Mouse (Mus musculus) liver, postnatal 0 days (tissue): ENCODE results near the gene Abcg4. TPM values are rescaled to one million over a fixed set of nuclear protein-coding genes. Genes with fewer than 3 reads are reported as not detected.
"Not testable (repeated sequence)": the region's sequence is repeated elsewhere in the genome, so short reads cannot be mapped to it uniquely, and the experiment has no call there.

Experiments
- ATAC-seq: fragments of 200-750 bp; cut with Nextera tagmentation; 2 replicates; pipeline ENCODE4 v1.8.0; 2017; ENCODE audit warnings: mild to moderate bottlenecking, moderate library complexity
- DNase-seq: peaks from one replicate; pipeline ENCODE4 v3.0.0-alpha.2; 2016
- H3K27ac ChIP-seq: fragments of 300-500 bp; sonication (generic); 2 replicates; pipeline ENCODE4 v1.5.1; 2014; ENCODE audit warnings: antibody characterized with exemption, moderate library complexity, mild to moderate bottlenecking, low read depth
- H3K27me3 ChIP-seq: fragments of 300-500 bp; sonication (generic); 2 replicates; pipeline ENCODE4 v1.6.1; 2014; ENCODE audit warnings: low read length, control low read depth, mixed read lengths; ENCODE audit not compliant: insufficient read depth
- H3K36me3 ChIP-seq: fragments of 300-500 bp; sonication (generic); replicated peaks from 2 replicates; pipeline ENCODE4 v1.6.1; 2014; ENCODE audit warnings: mild to moderate bottlenecking, control low read depth, low read length, moderate library complexity, mixed read lengths; ENCODE audit not compliant: insufficient read depth
- H3K4me1 ChIP-seq: fragments of 300-500 bp; sonication (generic); 2 replicates; pipeline ENCODE4 v1.6.1; 2014; ENCODE audit warnings: antibody characterized with exemption, mild to moderate bottlenecking, control low read depth; ENCODE audit not compliant: insufficient read depth
- H3K4me2 ChIP-seq: fragments of 300-500 bp; sonication (generic); 2 replicates; pipeline ENCODE4 v1.6.1; 2014; ENCODE audit warnings: low read depth, mild to moderate bottlenecking, low read length, moderate library complexity, mixed read lengths
- H3K4me3 ChIP-seq: fragments of 300-500 bp; sonication (generic); 2 replicates; pipeline ENCODE4 v1.5.1; 2014; ENCODE audit warnings: low read depth, low read length
- H3K9ac ChIP-seq: fragments of 300-500 bp; sonication (generic); replicated peaks from 2 replicates; pipeline ENCODE4 v1.6.1; 2014; ENCODE audit warnings: mild to moderate bottlenecking, moderate library complexity
- H3K9me3 ChIP-seq: fragments of 300-500 bp; sonication (generic); 2 replicates; pipeline ENCODE4 v1.6.1; 2016; ENCODE audit warnings: mild to moderate bottlenecking, control low read depth, low read length, mixed read lengths
- CTCF ChIP-seq: sonication (generic); IDR thresholded peaks from 2 replicates; pipeline ENCODE4 v1.5.1; 2016; ENCODE audit warnings: antibody characterized with exemption, low read depth
- EP300 ChIP-seq: IDR thresholded peaks from 2 replicates; pipeline ENCODE4 v1.6.1; 2016; ENCODE audit warnings: antibody characterized with exemption, low read depth, mild to moderate bottlenecking
- WGBS: fragments of 180-500 bp; shearing (Covaris S2); extraction: QIAGEN DNeasy Blood & Tissue Kit; methylation state at CpG from one replicate; pipeline ENCODE4 v1.1.7; 2014; ENCODE audit not compliant: insufficient replicate concordance; 5-methylcytosine and 5-hydroxymethylcytosine counted together
- polyA plus RNA-seq: library from polyadenylated mRNA; unstranded; fragments of >200 nt; fragmentation: Nextera tagmentation; extraction: Ambion mirVana; gene quantifications from 2 replicates; pipeline ENCODE4 v1.2.1, GENCODE M21; 2015

Abcg4 gene
- polyA plus RNA-seq: 4.2 TPM in 2 replicates

DNA sequence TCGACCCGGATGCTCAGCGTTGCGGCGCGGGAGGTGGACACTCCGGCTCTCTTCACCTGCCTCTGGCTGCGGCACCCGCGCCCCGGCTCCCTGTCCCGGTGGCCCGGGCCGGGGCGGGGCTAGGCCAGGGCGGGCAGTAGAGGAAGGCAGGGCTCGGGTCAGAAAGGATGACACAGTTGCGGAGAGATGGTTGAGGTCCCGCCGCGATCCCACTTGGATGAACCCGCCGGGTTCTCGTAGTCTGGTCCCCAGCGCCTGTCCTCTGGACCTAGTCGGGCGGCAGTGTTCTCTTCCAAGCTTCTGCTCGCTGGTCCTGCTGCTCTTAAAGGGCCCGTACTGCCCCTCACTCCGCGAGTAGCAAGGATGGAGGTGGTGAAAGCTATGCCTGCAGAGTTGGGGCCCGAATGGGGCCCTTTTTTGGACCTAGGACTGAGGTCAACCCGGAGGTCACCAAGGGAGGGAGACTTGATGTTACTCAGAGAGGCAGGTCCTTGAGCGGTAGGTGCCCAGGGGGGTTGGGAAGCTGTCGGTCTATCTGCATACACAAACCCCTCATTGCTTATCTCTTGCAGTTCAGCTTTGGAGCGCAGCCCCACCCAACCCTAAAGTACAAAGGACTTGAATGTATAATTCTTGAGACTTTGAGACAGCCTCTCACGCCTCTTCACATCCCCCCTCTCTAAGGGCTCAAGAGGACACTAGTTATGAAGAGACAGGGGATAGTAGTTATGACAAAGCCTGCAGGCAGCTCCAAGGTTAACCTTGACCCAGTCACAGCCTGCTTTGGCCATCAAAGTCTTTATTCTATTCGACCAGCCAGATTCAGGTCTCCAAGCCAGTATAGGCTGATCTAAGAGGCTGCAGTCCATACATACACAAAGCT, at the start of gene Abcg4:
Gene Abcg4, minus strand, starts transcription at position 540 of the 883 bp plus-strand sequence.
- WGBS: 2% methylated on average over 38 of the region's 38 CpGs
- TF ChIP-seq CTCF (no peak), EP300 (peak; percentile 89)
- Histone ChIP-seq H3K4me2 (peak within 1 kb of the TSS; percentile 77), H3K4me3 (peak within 1 kb of the TSS; percentile 70), H3K9me3 (no peaks in the 10 kb centered on the region), H3K36me3 (peaks cover 20% of the 10 kb centered on the region), H3K27ac (peak within 1 kb of the TSS; percentile 85), H3K9ac (peak within 1 kb of the TSS; percentile 76), H3K4me1 (peaks cover 12% of the 10 kb centered on the region), H3K27me3 (peaks cover 17% of the 10 kb centered on the region; the same call in 1 of the 2 replicates)
- peak; percentile 69 for DNase-seq
- ATAC-seq: peak; percentile 86

DNA sequence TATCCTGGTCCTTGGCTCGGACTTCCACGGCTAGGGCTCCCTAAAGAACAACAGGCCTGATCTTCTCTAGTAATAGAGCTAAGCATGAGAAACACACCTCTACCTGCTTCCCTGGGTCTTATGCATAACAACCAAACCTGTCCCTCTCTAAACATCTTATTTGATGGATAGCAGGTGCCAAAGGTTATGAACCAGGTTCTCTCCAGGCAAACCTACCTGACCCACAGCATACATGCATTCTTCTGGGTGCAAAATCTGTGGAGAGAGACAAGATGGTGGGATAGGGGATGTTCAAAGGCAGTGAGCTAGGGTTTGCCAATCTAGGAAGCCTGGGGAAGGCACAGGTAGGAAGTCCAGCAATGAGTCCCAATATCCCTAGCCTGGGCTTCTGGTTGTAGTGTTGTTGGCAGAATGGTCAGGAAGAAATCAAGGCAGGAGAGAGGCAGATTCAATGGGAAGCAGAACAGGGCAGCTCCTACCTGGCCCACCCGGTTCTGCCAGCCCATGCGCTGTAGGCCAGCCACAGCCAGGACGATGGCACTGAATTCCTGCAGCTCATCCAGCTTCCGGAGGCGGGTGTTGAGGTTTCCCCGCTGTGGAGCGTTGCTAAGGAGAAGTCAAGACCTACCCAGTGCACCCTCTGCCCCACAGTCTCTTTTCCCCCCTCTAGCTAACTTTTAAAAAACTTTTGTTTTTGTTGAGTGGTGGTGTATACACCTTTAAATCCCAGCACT, 49.2 kb upstream of the Abcg4 start:
- no peaks in the 10 kb centered on the region for H3K9me3 ChIP-seq
- peak overlapping the region; percentile 49; the same call in 1 of the 2 replicates for H3K27ac ChIP-seq
- no peaks in the 10 kb centered on the region for H3K27me3 ChIP-seq
- peak overlapping the region; percentile 79 for H3K4me3 ChIP-seq
- peaks cover 67% of the 10 kb centered on the region for H3K36me3 ChIP-seq
- DNase-seq (no peak), ATAC-seq (no peak)
- no peak for TF ChIP-seq EP300
- TF ChIP-seq CTCF: no peak
- peaks cover 20% of the 10 kb centered on the region for H3K4me1 ChIP-seq
- H3K9ac ChIP-seq: peak overlapping the region; percentile 93
- H3K4me2 ChIP-seq: peak overlapping the region; percentile 79
- WGBS: 68% methylated on average over 9 of the region's 9 CpGs

DNA sequence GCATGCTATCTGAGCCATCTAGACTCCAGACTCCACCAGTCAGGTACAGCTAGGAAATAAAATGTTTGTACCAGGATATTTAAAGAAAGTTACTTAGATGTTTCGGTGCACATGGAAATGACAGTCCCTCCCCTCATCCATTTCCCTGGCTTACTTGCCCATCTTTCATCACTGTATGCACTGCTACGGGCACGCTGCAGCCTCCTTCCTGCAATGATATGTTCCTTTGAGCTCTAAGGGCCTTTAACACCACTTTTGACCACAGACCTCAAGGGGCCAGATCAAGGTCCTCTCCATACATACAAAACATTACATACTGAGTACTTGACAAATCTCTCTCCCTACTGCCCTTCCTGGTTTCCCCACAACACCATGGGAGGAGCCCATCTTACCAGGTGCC, 48.5 kb upstream of the Abcg4 start:
- TF ChIP-seq EP300 (no peak), CTCF (no peak)
- Histone ChIP-seq H3K4me2 (peak overlapping the region; percentile 79), H3K27ac (peak overlapping the region; percentile 49; the same call in 1 of the 2 replicates), H3K9ac (peak overlapping the region; percentile 93), H3K4me1 (peaks cover 20% of the 10 kb centered on the region), H3K4me3 (peak overlapping the region; percentile 79), H3K27me3 (no peaks in the 10 kb centered on the region), H3K9me3 (no peaks in the 10 kb centered on the region), H3K36me3 (peaks cover 72% of the 10 kb centered on the region)
- no peak for DNase-seq
- no peak for ATAC-seq
- 37% methylated on average over 3 of the region's 3 CpGs for WGBS

DNA sequence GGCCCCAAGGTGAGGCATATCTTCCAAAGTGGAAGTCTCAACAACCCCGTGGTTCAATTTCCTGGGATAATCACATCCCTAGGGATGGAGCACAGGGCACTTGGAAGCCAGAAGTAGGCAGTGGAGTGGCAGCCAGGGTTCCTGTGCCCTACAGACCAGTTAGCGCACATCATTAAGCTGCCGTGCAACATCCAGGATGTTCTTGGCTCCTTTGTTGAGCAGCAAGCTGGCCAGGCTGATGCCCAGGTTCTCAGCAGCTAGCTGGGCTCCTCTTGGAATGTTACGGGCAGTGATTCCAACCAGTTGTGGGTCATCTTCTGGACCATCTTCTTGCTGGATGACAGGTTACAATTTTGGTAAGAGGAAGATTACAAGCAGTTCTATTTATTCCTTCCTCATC, 48.1 kb upstream of the Abcg4 start:
- Histone ChIP-seq H3K9ac (peak overlapping the region; percentile 93), H3K4me1 (peaks cover 20% of the 10 kb centered on the region), H3K36me3 (peaks cover 73% of the 10 kb centered on the region), H3K4me3 (peak overlapping the region; percentile 79), H3K27ac (peak overlapping the region; percentile 49; the same call in 1 of the 2 replicates), H3K4me2 (peak overlapping the region; percentile 79)
- DNase-seq, H3K9me3 ChIP-seq, H3K27me3 ChIP-seq: not testable (repeated sequence)
- 42% methylated on average over 4 of the region's 4 CpGs for WGBS
- ATAC-seq: 0 out of 2 replicates have a peak, but pooled peaks have one; percentile 0

DNA sequence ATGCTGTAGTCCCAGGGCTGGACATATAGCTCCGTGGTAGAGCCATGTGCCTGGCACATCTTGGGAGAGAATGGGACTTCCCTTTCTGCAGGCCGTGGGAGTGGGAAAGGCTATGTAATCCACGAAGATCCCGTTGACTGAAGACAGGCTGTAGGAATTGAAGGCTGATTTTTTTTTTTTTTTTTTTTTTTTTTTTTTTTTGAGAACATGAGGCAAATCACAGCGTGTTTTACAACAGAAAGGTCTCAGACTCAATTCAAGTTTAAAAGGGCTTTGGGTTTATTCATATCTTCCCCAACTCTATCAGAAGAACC, 47.6 kb upstream of the Abcg4 start:
- ATAC-seq (no peak), DNase-seq (no peak)
- Histone ChIP-seq H3K4me2 (peak overlapping the region; percentile 79), H3K27me3 (no peaks in the 10 kb centered on the region), H3K9me3 (no peaks in the 10 kb centered on the region), H3K4me1 (peaks cover 20% of the 10 kb centered on the region), H3K9ac (peak overlapping the region; percentile 93), H3K36me3 (peaks cover 72% of the 10 kb centered on the region), H3K27ac (peak overlapping the region; percentile 95), H3K4me3 (peak overlapping the region; percentile 79)
- WGBS: 2% methylated on average over 5 of the region's 5 CpGs
- no peak for TF ChIP-seq EP300
- no peak for TF ChIP-seq CTCF
